Mouse (Mus musculus): ENCODE results near the gene Htt. TPM values are rescaled to one million over a fixed set of nuclear protein-coding genes. Genes with fewer than 3 reads are reported as not detected.

Gene Htt
- polyA plus RNA-seq, 1 experiment, result 45.7 TPM

DNA sequence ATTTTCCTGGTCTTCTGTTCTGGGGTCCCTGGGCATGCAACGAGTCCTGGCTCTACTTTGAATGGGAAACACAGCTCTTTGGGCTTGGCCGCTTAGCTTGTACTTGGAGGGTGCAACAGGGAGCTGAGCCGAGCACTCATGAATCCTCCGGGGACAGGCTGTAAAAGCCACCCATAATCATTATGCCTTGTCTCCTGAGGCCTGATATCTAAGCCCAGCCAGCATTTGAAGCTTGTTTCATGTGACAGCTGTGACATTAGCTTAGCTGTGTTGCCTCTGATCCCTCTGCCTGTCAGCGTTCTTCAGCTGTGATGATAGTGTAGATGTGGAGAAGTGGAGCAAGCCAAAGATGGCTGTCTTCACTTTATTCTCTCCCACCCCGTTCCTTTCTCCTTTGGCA lies 193.0 kb downstream of the Htt start:
- WGBS, result 50% methylated on average over 6 of the region's 6 CpGs
- Histone ChIP-seq H3K4me3 (ENCODE audit: insufficient read depth, low read depth, low read length) (no peak overlapping the region), H3K4me1 (ENCODE audit: control insufficient read depth, insufficient read depth, low read length) (peaks cover 35% of the 10 kb centered on the region), H3K27ac (ENCODE audit: insufficient read depth, low read depth, low read length) (no peak overlapping the region)
- TF ChIP-seq POLR2A (IDR thresholded peaks at IDR 0.05; ENCODE audit: insufficient read depth, low read depth, low read length), result no peak

- Histone ChIP-seq H3K4me3 (ENCODE audit: insufficient read depth, low read depth, low read length) (no peak overlapping the region), H3K27ac (ENCODE audit: insufficient read depth, low read depth, low read length) (no peak overlapping the region), H3K4me1 (ENCODE audit: control insufficient read depth, insufficient read depth, low read length) (peaks cover 29% of the 10 kb centered on the region)
- TF ChIP-seq POLR2A (IDR thresholded peaks at IDR 0.05; ENCODE audit: insufficient read depth, low read depth, low read length), result no peak
- TF ChIP-seq CTCF (IDR thresholded peaks at IDR 0.05; ENCODE audit: insufficient read depth, low read depth, low read length), result no peak
- 44% methylated on average over 5 of the region's 5 CpGs for WGBS
Measured at GRCm38 (mm10) chr5:34955630-34956029, 194.1 kb downstream of the Htt start.

DNA sequence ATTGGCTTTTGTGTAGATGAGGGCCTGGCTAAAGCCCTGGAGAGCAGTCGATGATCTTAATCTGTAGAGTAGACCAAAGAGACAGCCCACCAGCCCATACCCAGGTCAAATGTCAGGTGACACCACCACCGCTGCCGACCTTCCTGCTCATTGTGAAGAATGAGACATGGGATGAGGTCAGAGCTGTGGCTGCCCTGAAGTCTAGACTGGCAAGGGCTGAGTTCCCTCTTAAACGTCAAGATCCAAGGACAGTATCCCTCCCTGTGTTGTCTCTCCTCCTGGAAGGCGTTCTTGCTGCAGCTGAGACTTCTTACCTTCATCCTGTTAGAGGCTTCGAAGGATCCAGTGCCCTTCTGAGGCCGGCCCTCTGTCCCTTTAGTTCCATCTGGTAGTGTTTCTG lies 194.6 kb downstream of the Htt start:
- TF ChIP-seq POLR2A (IDR thresholded peaks at IDR 0.05; ENCODE audit: insufficient read depth, low read depth, low read length) (no peak), CTCF (IDR thresholded peaks at IDR 0.05; ENCODE audit: insufficient read depth, low read depth, low read length) (no peak)

GRCm38 (mm10) chr5:34957015-34957414 lies 195.5 kb downstream of the Htt start:
- WGBS, result 49% methylated on average over 2 of the region's 2 CpGs
- Histone ChIP-seq H3K4me1 (ENCODE audit: control insufficient read depth, insufficient read depth, low read length) (peaks cover 26% of the 10 kb centered on the region), H3K27ac (ENCODE audit: insufficient read depth, low read depth, low read length) (no peak overlapping the region), H3K4me3 (ENCODE audit: insufficient read depth, low read depth, low read length) (no peak overlapping the region)
- TF ChIP-seq POLR2A (IDR thresholded peaks at IDR 0.05; ENCODE audit: insufficient read depth, low read depth, low read length), result no peak
- no peak for TF ChIP-seq CTCF (IDR thresholded peaks at IDR 0.05; ENCODE audit: insufficient read depth, low read depth, low read length)

More for the DNA sequence above, 194.6 kb downstream of the Htt start:
- peaks cover 26% of the 10 kb centered on the region for H3K4me1 ChIP-seq (ENCODE audit: control insufficient read depth, insufficient read depth, low read length)
- no peak overlapping the region for H3K27ac ChIP-seq (ENCODE audit: insufficient read depth, low read depth, low read length)
- WGBS, result 95% methylated on average over 7 of the region's 7 CpGs
- no peak overlapping the region for H3K4me3 ChIP-seq (ENCODE audit: insufficient read depth, low read depth, low read length)

- Histone ChIP-seq H3K4me3 (ENCODE audit: insufficient read depth, low read depth, low read length) (no peak overlapping the region), H3K27ac (ENCODE audit: insufficient read depth, low read depth, low read length) (no peak overlapping the region), H3K4me1 (ENCODE audit: control insufficient read depth, insufficient read depth, low read length) (peaks cover 20% of the 10 kb centered on the region)
- 90% methylated on average over 1 of the region's 1 CpGs for WGBS
- TF ChIP-seq CTCF (IDR thresholded peaks at IDR 0.05; ENCODE audit: insufficient read depth, low read depth, low read length) (no peak), POLR2A (IDR thresholded peaks at IDR 0.05; ENCODE audit: insufficient read depth, low read depth, low read length) (no peak)
Measured at GRCm38 (mm10) chr5:34960021-34960420, 198.5 kb downstream of the Htt start.

Other genes starting within 250 kb of the Htt start
- not detected in 2 replicates for gene Tnip2, start 247.7 kb upstream of the Htt start, polyA plus RNA-seq (2012; ENCODE audit: insufficient read depth, insufficient read length, low replicate concordance, missing spikeins)
- not detected in 2 replicates for gene Sh3bp2, start 235.9 kb upstream of the Htt start, polyA plus RNA-seq (2012; ENCODE audit: insufficient read depth, insufficient read length, low replicate concordance, missing spikeins)
- 584 and 674 TPM in 2 replicates for gene Add1, start 188.1 kb upstream of the Htt start, polyA plus RNA-seq (2012; ENCODE audit: insufficient read depth, insufficient read length, low replicate concordance, missing spikeins)
- gene Mfsd10, start 124.5 kb upstream of the Htt start, polyA plus RNA-seq (2012; ENCODE audit: insufficient read depth, insufficient read length, low replicate concordance, missing spikeins), result not detected in 2 replicates
- gene Nop14, start 101.6 kb upstream of the Htt start, polyA plus RNA-seq (2012; ENCODE audit: insufficient read depth, insufficient read length, low replicate concordance, missing spikeins), result not detected in 2 replicates
- gene Grk4, start 101.4 kb upstream of the Htt start, polyA plus RNA-seq (2012; ENCODE audit: insufficient read depth, insufficient read length, low replicate concordance, missing spikeins), result not detected in 2 replicates
- not detected in 2 replicates for gene Msantd1, start 146.3 kb downstream of the Htt start, polyA plus RNA-seq (2012; ENCODE audit: insufficient read depth, insufficient read length, low replicate concordance, missing spikeins)
- 90.7 TPM in 1 of 2 replicates, not detected in the other for gene Rgs12, start 187.7 kb downstream of the Htt start, polyA plus RNA-seq (2012; ENCODE audit: insufficient read depth, insufficient read length, low replicate concordance, missing spikeins)

Measured in olfactory bulb, adult 2 months (tissue).